Mouse (Mus musculus) heart, embryonic 10.5 days (tissue): ENCODE results near the gene Sf3b2. TPM values are rescaled to one million over a fixed set of nuclear protein-coding genes. Genes with fewer than 3 reads are reported as not detected.

ENCODE experiments used
- DNase-seq: peaks from one replicate; pipeline ENCODE4 v3.0.0-alpha.2; 2017; ENCODE audit warnings: low spot score
- H3K27ac ChIP-seq: fragments of 300-500 bp; sonication (generic); 2 replicates; pipeline ENCODE4 v1.5.1; 2016; ENCODE audit warnings: mild to moderate bottlenecking
- H3K27me3 ChIP-seq: fragments of 300-500 bp; sonication (generic); 2 replicates; pipeline ENCODE4 v1.6.1; 2016; ENCODE audit warnings: mild to moderate bottlenecking; ENCODE audit not compliant: poor library complexity, insufficient read depth, severe bottlenecking
- H3K36me3 ChIP-seq: fragments of 300-500 bp; sonication (generic); 2 replicates; pipeline ENCODE4 v1.6.1; 2016; ENCODE audit warnings: mild to moderate bottlenecking, moderate library complexity
- H3K4me1 ChIP-seq: fragments of 300-500 bp; sonication (generic); 2 replicates; pipeline ENCODE4 v1.6.1; 2016; ENCODE audit warnings: mild to moderate bottlenecking
- H3K4me3 ChIP-seq: fragments of 300-500 bp; sonication (generic); 2 replicates; pipeline ENCODE4 v1.5.1; 2016; ENCODE audit warnings: mild to moderate bottlenecking, moderate library complexity
- H3K9me3 ChIP-seq: fragments of 300-500 bp; sonication (generic); 2 replicates; pipeline ENCODE4 v1.6.1; 2016; ENCODE audit warnings: mild to moderate bottlenecking, moderate library complexity
- WGBS: fragments of 180-500 bp; shearing (Covaris S2); methylation state at CpG from one replicate; pipeline ENCODE4 v1.1.7; 2016; 5-methylcytosine and 5-hydroxymethylcytosine counted together
- polyA plus RNA-seq: library from polyadenylated mRNA; unstranded; fragments of >200 nt; fragmentation: Nextera tagmentation; extraction: Ambion mirVana; gene quantifications from 2 replicates; pipeline ENCODE4 v1.2.1, GENCODE M21; 2016

Sf3b2 gene
- polyA plus RNA-seq, 1 experiment from 2014 or later = 313 TPM

- no peak for DNase-seq
- H3K36me3 ChIP-seq = peaks cover 10% of the 10 kb centered on the region
- H3K27ac ChIP-seq = peak within 1 kb of the TSS; percentile 82
- peak within 1 kb of the TSS; percentile 64 for H3K4me3 ChIP-seq
- 0 out of 2 replicates have a peak, but pooled peaks cover 4% of the 10 kb centered on the region for H3K27me3 ChIP-seq
- H3K9me3 ChIP-seq = no peaks in the 10 kb centered on the region
- peaks cover 53% of the 10 kb centered on the region for H3K4me1 ChIP-seq
- WGBS = 7% methylated on average over 32 of the region's 32 CpGs
Measured at GRCm38 (mm10) chr19:5297903-5298800, 2.9 kb upstream of the Sf3b2 start, which contains the start of gene Gal3st3. Gal3st3 (plus strand) TSS chr19:5298331.

- WGBS = 64% methylated on average over 5 of the region's 5 CpGs
- Histone ChIP-seq H3K4me3 (0 out of 2 replicates have a peak overlapping the region, but pooled peaks have one; percentile 82), H3K4me1 (peaks cover 48% of the 10 kb centered on the region)
Measured at GRCm38 (mm10) chr19:5296630-5297029, 1.4 kb upstream of the Sf3b2 start.

GRCm38 (mm10) chr19:5295736-5296075 is 451 bp upstream of the Sf3b2 start:
- peak overlapping the region; percentile 82 for H3K4me3 ChIP-seq
- peak overlapping the region; percentile 91 for H3K27ac ChIP-seq
- peaks cover 34% of the 10 kb centered on the region for H3K36me3 ChIP-seq
- DNase-seq = no peak
- H3K9me3 ChIP-seq = no peaks in the 10 kb centered on the region
- 0 out of 2 replicates have a peak, but pooled peaks cover 4% of the 10 kb centered on the region for H3K27me3 ChIP-seq
- WGBS = 6% methylated on average over 13 of the region's 13 CpGs
- H3K4me1 ChIP-seq = peaks cover 48% of the 10 kb centered on the region

More at GRCm38 (mm10) chr19:5296630-5297029, 1.4 kb upstream of the Sf3b2 start:
- no peak for DNase-seq
- no peaks in the 10 kb centered on the region for H3K9me3 ChIP-seq
- peaks cover 25% of the 10 kb centered on the region for H3K36me3 ChIP-seq
- no peak overlapping the region for H3K27ac ChIP-seq
- H3K27me3 ChIP-seq = 0 out of 2 replicates have a peak, but pooled peaks cover 4% of the 10 kb centered on the region

GRCm38 (mm10) chr19:5278381-5278780 is 16.9 kb downstream of the Sf3b2 start:
- no peak overlapping the region for H3K27ac ChIP-seq
- DNase-seq = no peak
- H3K27me3 ChIP-seq = no peaks in the 10 kb centered on the region
- H3K4me1 ChIP-seq = peaks cover 10% of the 10 kb centered on the region
- WGBS = 85% methylated on average over 8 of the region's 8 CpGs
- H3K4me3 ChIP-seq = no peak overlapping the region
- H3K9me3 ChIP-seq = no peaks in the 10 kb centered on the region
- H3K36me3 ChIP-seq = peaks cover 92% of the 10 kb centered on the region

- 86% methylated on average over 3 of the region's 3 CpGs for WGBS
- H3K27ac ChIP-seq = no peak overlapping the region
- peaks cover 80% of the 10 kb centered on the region for H3K36me3 ChIP-seq
Measured at GRCm38 (mm10) chr19:5277140-5277539, 18.1 kb downstream of the Sf3b2 start.

GRCm38 (mm10) chr19:5276531-5276930 is 18.7 kb downstream of the Sf3b2 start:
- Histone ChIP-seq H3K27ac (no peak overlapping the region), H3K4me3 (no peak overlapping the region), H3K9me3 (no peaks in the 10 kb centered on the region), H3K27me3 (no peaks in the 10 kb centered on the region), H3K36me3 (peaks cover 74% of the 10 kb centered on the region), H3K4me1 (peaks cover 24% of the 10 kb centered on the region)
- WGBS = 87% methylated on average over 2 of the region's 2 CpGs
- DNase-seq = no peak

More at GRCm38 (mm10) chr19:5277140-5277539, 18.1 kb downstream of the Sf3b2 start:
- peak; percentile 63 for DNase-seq
- H3K27me3 ChIP-seq = no peaks in the 10 kb centered on the region
- no peaks in the 10 kb centered on the region for H3K9me3 ChIP-seq
- peaks cover 18% of the 10 kb centered on the region for H3K4me1 ChIP-seq
- H3K4me3 ChIP-seq = no peak overlapping the region

GRCm38 (mm10) chr19:5275736-5276135 is 19.5 kb downstream of the Sf3b2 start:
- 93% methylated on average over 5 of the region's 5 CpGs for WGBS
- H3K36me3 ChIP-seq = peaks cover 66% of the 10 kb centered on the region

GRCm38 (mm10) chr19:5274641-5275040 is 20.6 kb downstream of the Sf3b2 start:
- peak; percentile 53 for DNase-seq

More at GRCm38 (mm10) chr19:5275736-5276135, 19.5 kb downstream of the Sf3b2 start:
- H3K9me3 ChIP-seq = no peaks in the 10 kb centered on the region
- no peak overlapping the region for H3K4me3 ChIP-seq
- no peak overlapping the region for H3K27ac ChIP-seq
- DNase-seq = peak; percentile 43
- H3K4me1 ChIP-seq = peaks cover 26% of the 10 kb centered on the region
- no peaks in the 10 kb centered on the region for H3K27me3 ChIP-seq

GRCm38 (mm10) chr19:5273916-5274315 is 21.3 kb downstream of the Sf3b2 start:
- peaks cover 50% of the 10 kb centered on the region for H3K36me3 ChIP-seq
- H3K4me3 ChIP-seq = no peak overlapping the region
- H3K4me1 ChIP-seq = peaks cover 42% of the 10 kb centered on the region
- 48% methylated on average over 4 of the region's 4 CpGs for WGBS
- H3K27ac ChIP-seq = peak overlapping the region; percentile 96
- H3K27me3 ChIP-seq = no peaks in the 10 kb centered on the region
- DNase-seq = peak; percentile 41
- no peaks in the 10 kb centered on the region for H3K9me3 ChIP-seq

More at GRCm38 (mm10) chr19:5274641-5275040, 20.6 kb downstream of the Sf3b2 start:
- Histone ChIP-seq H3K4me1 (peaks cover 34% of the 10 kb centered on the region), H3K9me3 (no peaks in the 10 kb centered on the region), H3K36me3 (peaks cover 58% of the 10 kb centered on the region), H3K27me3 (no peaks in the 10 kb centered on the region), H3K4me3 (no peak overlapping the region), H3K27ac (0 out of 2 replicates have a peak overlapping the region, but pooled peaks have one; percentile 4)
- 92% methylated on average over 13 of the region's 13 CpGs for WGBS

GRCm38 (mm10) chr19:5272801-5273733 is 22.2 kb downstream of the Sf3b2 start, which contains the start of gene Pacs1:
Pacs1 (minus strand) TSS chr19:5273119.
- peak within 1 kb of the TSS; percentile 96 for H3K27ac ChIP-seq
- H3K9me3 ChIP-seq = no peaks in the 10 kb centered on the region
- peak within 1 kb of the TSS; percentile 79 for H3K4me3 ChIP-seq
- DNase-seq = peak; percentile 93
- peaks cover 42% of the 10 kb centered on the region for H3K36me3 ChIP-seq
- 1% methylated on average over 84 of the region's 97 CpGs for WGBS
- peaks cover 49% of the 10 kb centered on the region for H3K4me1 ChIP-seq
- no peaks in the 10 kb centered on the region for H3K27me3 ChIP-seq

- Histone ChIP-seq H3K4me3 (peak overlapping the region; percentile 79), H3K9me3 (no peaks in the 10 kb centered on the region), H3K36me3 (peaks cover 35% of the 10 kb centered on the region), H3K4me1 (peaks cover 51% of the 10 kb centered on the region), H3K27ac (peak overlapping the region; percentile 96), H3K27me3 (no peaks in the 10 kb centered on the region)
- DNase-seq = peak; percentile 83
- under 1% methylated on average over 27 of the region's 30 CpGs for WGBS
Measured at GRCm38 (mm10) chr19:5272326-5272795, 22.9 kb downstream of the Sf3b2 start.

GRCm38 (mm10) chr19:5271430-5271829 is 23.8 kb downstream of the Sf3b2 start:
- peaks cover 51% of the 10 kb centered on the region for H3K4me1 ChIP-seq
- peak; percentile 48 for DNase-seq
- H3K27me3 ChIP-seq = no peaks in the 10 kb centered on the region
- 43% methylated on average over 1 of the region's 1 CpGs for WGBS
- H3K9me3 ChIP-seq = no peaks in the 10 kb centered on the region
- H3K4me3 ChIP-seq = peak overlapping the region; percentile 79
- H3K36me3 ChIP-seq = peaks cover 27% of the 10 kb centered on the region
- no peak overlapping the region for H3K27ac ChIP-seq
